Mouse (Mus musculus) ES-Bruce4 (cell line): ENCODE data around the gene Dpagt1.

Experiments
- CTCF ChIP-seq: IDR thresholded peaks from one replicate; pipeline ENCODE4 v1.8.1; 2011; ENCODE audit warnings: low read depth, low read length
- EP300 ChIP-seq: IDR thresholded peaks from 2 replicates; pipeline ENCODE4 v1.6.1; 2011; ENCODE audit warnings: low read depth, low read length; ENCODE audit not compliant: insufficient read depth
- POLR2A ChIP-seq: IDR thresholded peaks from one replicate; pipeline ENCODE4 v1.8.1; 2011; ENCODE audit warnings: low read length; ENCODE audit not compliant: insufficient read depth

DNA sequence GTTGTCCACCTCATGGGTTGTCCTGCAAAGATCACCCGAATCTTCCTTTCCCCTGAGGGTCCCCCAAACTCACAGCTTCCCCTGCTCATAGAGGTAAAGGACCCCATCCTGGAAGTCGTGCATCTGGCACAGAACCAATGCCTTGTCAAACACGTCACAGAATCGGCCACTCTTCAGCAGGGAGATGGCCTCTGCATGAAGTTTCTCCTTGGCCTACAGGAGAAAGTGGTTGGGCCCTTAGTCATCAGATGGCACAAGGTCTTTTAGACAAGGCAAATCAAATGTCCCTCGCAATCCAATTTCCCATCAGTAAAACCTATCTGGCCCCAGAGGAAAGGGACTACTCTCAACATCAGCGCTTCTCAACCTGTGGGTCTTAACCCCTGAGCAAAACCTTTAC is 27.3 kb downstream of the Dpagt1 start:
- TF ChIP-seq CTCF: no peak
- TF ChIP-seq EP300: no peak
- TF ChIP-seq POLR2A: no peak
